Mouse (Mus musculus): ENCODE measurements around the gene Tmem150a.

The Tmem150a gene

DNA sequence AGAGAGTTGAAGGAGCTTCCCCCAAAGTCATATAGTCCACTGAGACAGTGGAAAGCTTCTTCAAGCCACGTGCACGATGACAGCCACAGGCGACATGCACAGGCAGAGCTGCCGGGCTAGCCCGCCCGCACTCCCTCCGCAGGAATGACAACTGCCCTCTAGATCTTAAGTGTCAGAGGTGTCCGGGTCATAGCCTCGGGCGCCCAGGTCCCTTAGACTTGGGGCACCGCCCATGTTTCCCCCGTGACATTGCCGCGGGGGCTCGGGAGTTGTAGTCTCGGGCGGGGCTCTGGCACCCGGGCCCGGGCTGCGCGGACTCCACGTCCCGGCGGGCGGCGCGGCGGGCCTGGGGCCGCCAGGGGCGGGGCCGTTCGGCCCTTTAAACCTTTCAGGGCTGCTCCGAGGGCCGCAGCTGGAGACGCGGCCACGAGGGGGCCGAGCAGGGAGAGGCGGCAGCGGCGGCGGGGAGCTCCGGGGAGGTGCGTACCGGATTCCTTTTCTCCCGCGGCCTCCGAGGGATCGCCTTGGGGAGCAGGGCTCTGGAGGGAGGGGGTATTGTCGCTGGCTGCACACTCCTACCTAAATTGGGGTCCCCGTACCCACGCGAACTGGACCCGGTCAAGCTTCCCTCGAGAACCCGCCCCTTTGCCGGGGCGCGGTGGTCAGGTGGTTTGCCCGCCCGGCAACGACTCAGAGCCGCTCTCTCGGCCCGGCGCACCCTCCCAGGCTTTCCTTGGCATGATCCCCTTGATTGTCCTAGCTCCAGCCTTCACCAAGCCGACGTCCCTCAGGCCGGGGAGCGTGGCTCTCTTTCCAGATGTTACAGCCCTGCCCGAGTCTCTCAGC lies at the start of gene Tmem150a:
Gene Tmem150a, plus strand, starts transcription at position 382 of the 846 bp plus-strand sequence.
- peak; percentile 77 for DNase-seq (ENCODE audit: low read depth, low spot score)

DNA sequence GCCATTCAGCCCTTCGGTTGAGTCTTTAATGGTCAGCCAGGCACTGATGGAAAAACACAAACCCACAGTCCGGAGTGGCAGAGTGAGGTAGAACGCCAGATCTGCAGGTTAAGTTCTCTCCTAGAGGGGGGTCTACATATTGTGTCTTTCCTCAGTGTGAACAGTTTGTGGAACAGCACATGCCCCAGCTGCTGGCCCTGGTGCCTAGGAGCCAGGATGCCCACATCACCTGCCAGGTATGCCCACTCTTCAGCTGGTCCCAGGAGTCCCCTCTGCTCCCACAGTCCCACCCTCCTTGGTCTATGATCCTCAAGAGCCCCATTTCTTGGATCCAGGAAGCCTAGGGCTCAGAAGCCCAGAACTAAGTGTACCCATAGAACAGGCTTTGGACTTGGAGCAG lies 43.0 kb upstream of the Tmem150a start:
- DNase-seq (ENCODE audit: low read depth, low spot score): no peak

DNA sequence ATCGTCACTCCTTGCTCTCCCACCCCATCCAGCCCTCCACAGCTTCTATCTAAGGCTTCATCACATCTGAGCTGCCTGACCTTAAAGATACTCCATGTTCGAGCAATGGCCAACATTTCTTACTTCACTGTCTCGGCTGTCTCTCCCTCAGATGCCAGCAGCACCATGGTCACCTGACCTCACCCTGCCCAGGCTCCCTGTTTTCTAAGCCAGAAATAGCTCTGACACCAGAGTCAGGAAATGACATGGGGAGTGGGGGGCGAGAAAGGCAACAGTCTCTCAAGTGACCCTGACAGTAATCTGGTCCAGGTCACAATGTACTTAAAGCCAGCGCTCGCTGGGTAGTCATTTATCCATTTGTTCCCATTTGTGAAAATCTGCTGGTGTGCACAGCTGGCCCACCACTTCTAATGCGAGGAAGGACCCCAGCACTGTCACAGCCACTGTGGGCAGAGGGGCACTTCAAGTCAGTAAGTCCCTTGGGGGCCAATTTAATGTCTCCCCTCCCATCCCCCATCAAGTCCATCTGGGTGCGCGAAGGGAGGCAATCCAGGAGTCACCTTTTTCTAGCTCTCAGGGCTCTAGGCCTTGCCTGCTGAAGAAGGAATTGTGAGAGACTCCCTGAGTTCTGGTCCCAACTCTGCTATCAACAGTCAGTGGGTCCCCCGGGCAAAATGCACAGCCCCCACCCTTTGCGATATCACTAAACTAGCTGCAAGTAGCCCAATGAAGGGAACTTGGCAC lies 42.0 kb upstream of the Tmem150a start:
- DNase-seq (ENCODE audit: low read depth, low spot score): no peak

DNA sequence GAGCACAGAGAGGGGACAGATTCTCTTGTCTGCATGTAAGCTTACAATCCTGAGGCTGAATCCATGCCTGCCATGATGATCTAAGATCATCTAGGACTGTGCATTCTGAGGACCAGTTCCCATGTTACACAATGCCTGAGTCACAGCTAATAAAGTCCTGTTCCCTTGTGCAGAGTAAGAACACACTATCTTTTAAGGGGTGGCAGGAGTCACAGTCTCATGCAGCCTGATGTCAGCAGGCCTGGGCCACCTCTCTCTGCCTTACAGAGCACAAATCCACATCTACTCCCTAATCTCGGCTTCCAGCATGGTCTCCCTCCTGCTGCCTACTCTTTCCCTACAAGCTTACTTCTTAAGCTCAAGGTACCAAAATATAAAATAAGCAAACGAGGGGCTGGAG lies 39.9 kb upstream of the Tmem150a start:
- no peak for DNase-seq (ENCODE audit: low read depth, low spot score)

DNA sequence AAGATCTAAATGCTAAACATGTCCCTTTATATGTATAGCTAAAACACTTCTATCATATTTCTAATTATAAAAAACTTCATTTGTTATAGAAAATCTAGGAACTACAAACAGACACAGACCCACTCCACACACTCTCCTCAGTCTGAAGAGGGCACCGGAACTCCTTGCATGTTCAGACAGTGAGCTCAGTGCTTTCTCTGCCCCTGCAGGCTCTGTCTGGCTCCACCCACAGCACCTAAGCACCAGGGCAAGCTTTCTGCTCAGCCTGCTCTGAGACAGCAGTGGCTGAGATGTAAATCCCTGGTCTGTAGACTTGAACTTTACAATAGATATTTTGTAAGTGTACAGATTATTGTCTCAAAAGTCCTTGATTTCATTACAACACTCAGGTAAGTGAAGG lies 39.2 kb upstream of the Tmem150a start:
- DNase-seq (ENCODE audit: low read depth, low spot score): no peak

DNA sequence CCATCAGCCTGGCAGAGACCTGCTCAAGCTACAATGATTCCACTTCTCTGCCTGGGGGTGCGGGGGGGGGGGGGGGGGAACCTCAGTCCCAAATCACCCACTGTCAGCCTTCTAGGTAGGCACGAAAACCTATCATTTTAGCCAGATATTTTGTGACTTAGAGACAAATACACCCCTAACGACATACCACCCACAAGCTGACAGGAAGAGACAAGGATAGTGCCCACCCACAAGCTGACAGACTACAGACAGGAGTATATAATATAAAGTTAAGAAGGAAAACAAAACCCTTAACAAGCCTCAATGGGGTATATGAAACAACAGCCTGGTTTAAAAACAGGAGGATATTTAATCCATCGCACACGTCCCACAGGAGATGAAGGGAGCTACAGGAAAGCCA lies 36.8 kb upstream of the Tmem150a start:
- no peak for DNase-seq (ENCODE audit: low read depth, low spot score)

DNA sequence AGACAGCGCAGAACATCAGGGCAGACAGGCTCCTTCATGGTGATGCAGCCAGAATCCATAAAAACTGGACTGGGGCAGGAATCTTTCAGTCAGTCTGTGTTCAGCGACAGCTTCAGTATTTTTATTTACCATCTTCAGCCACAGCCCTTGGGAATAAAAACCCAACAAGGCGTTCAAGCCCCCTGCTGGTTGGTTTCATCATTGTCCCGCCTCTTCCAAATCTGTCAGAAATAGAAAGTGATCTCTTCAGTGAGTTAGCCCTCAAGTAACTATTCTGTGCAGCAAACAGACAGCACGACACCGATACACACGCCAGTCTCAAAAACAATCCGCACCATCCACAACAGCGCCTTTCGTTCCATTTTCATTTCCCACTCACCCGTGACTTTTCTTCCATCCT lies 36.2 kb upstream of the Tmem150a start:
- DNase-seq (ENCODE audit: low read depth, low spot score): no peak

DNA sequence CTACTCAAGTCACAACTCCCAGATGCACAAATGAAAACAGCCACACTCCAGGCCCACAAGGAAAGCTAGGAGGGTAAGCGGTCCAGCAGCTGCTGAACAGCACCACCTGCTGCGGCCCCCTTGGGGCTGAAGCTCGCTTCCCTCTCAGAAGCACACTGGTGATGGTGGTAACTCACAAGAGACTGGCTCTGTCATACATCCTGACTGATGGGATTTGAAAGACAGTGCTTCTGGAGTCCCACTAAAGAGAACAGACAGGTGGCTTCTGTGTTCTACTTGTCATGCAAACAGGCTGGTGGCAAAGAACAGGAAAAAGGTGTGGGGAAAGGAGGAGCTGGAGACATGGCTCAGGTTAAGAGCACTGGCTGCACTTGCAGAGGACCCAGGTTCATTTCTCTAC lies 32.3 kb upstream of the Tmem150a start:
- no peak for DNase-seq (ENCODE audit: low read depth, low spot score)

DNA sequence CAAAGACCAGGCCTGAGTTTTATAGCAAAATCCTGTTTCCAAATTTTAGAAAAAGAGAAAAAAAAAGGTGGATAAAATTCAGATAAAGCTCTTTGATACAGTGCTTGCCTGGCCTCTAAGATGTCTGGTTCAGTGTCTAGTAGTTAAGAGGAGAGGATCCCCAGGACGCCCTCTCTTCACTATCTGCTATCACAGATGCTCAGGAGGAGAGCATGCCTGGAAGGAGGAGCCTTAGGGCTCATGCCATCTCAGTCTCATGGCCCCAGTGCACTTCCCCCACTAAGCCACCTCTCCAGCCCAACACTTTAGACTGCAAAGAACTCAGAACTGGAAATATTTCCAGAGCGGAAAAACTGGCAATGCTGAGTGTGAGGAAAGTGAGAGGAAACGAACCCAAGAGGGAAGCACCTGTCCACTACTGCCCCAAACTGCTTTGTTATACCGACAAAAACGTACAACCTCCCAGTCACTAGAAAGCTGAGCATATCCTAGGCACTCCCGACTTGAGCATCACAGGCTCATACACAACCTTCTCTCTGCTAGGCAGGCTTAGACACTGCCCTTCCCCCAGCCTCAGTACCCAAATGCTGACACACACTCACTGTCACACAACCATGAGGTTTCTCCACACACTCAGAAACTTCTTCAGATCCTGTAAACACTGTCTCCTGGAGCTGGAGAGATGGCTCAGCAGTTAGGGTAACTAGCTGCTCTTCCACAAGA lies 31.3 kb upstream of the Tmem150a start:
- DNase-seq (ENCODE audit: low read depth, low spot score): no peak

DNA sequence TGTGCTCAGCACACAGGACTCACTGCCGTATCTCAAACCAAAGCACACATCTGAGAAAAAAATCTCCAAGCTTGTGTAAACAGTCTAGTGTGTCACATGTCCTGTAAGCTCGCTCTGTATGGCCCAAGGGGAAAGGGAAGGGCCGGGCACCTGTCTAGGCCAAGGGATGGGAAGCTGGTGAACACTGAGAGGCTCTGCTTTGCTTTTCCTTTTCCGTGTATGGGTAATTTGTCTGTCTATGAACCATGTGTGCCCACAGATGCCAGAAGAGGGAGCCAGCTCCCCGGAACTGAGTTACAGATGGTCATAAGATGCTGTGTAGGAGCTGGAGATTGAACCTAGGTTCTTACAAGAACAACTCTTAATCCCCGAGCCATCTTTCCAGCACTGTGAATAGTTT lies 29.0 kb upstream of the Tmem150a start:
- DNase-seq (ENCODE audit: low read depth, low spot score): no peak

DNA sequence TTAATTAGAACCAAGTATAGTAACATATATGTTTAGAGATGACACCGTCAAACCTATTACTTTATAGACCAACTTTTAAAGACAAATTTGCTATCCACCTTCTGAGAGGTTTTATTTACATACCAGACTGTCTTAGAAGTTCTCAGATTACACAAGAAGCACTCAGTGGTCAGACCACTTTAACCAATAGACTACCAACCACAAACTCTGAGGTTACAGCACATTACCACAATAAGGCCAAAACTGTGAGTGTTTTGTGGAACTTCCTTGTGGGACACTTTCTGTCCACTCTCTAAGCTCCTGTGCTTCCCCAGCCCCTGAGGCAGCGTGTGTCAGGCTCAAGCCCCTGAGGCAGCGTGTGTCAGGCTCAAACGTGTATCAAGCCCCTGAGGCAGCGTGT lies 26.2 kb upstream of the Tmem150a start:
- no peak for DNase-seq (ENCODE audit: low read depth, low spot score)

DNA sequence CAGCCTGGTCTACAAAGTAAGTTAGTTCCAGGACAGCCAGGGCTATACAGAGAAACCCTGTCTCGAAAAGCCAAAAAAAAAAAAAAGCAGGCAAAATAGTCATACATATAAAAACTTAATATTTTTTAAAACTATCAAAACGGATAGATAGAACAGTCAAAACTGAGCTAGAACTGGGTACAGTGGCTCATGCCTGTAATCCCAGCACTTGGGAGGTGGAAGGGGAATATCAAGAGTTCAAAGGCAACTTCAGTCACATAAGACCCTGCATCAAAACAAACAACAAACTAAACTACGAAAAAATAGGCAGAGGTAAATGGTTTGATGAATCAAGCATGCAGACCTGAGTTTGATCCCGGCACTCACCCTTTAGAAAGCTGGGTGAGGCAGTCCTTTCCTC lies 25.1 kb upstream of the Tmem150a start:
- no peak for DNase-seq (ENCODE audit: low read depth, low spot score)

DNA sequence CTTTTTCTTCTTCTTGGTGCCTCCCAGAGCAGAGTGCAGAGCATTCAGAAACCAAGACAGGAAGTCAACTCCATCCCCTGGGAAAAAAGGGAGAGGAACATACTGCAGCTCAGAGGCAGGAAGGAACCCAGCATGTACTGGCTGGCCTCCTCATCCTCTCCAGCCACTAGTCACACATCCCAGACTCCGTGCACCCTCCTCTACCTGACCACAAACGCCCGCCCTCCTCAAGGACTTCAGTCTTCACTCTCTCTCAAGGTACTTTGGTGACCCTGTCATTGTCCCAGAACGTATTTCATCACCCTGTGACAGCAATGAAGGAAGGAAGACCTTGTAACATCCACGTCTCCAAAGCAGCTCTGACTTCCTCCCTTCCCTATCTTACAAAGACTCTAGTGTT lies 22.1 kb upstream of the Tmem150a start:
- no peak for DNase-seq (ENCODE audit: low read depth, low spot score)

DNA sequence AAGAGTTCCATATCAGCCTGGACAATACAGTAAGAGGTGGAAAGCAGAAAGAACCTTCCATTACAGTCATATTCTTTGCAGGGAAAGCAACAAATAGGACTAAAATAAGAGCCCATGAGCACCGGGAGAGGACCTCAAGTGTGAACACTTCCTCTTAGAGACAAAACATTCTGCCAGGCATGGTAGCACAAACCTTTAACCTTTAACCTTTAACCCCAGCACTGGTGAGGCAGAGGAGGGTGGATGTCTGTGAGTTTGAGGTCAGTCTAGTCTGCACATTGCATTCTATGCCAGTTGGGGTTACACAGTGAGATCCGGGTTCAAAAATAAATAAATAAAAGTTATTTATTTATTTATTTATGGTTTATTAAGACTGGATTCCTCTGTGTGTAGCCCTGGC lies 14.8 kb upstream of the Tmem150a start:
- DNase-seq (ENCODE audit: low read depth, low spot score): no peak

DNA sequence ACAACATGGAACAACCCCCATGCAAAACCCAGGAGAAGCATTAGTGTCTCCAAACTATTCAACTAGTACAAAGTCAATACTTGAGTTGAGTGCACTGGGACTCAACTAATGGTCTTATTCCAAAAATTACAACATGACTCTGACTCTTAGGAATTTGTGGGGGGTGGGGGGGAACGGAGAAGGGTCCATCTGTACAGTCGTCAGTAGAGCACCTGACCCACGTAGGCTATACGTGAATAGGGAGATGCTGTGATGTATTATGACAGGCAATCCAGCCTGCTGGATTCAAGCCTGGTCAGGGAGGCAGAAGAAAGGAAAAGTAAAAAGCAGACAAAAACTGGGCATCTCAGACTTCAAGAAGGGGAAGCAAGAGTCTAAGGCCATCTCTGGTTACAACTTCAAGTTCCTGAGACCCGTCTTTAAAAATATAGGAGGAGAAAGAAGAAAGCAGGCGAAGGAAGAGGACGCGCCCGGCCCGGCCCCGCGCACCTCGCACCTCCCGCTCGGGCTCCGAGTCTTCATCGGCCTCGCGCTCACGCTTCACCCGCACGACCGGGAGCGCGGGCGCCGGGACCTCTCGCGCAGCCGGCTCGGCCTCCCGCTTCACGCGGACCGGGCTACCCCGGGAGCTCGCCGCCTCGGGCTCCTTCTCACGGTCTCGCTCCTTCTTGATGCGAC lies 10.7 kb upstream of the Tmem150a start:
- no peak for DNase-seq (ENCODE audit: low read depth, low spot score)

DNA sequence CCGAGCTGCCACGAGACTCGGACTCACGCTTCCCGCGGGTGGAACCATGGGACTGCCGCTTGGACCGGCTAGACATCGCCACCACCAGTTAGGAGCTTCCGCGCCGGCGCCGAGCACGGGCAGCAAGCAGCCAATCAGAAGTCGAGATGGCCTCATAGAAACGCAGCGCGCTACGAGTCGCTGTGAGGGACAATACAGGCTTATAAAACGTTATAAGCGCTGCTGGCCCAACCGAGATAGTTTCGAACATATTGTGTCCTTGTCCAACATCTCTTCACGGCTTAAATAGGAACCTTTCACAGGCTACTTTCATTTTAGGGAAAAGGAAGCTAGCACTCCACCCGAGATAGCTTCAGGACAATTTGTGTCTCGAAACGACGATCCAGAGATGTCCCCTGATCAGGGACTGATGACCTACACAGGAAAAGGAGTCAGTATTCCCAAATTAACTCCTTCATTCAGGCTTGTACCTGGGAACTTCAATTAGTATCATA lies 10.1 kb upstream of the Tmem150a start, which contains the start of gene Usp39:
Gene Usp39, minus strand, starts transcription at position 111 of the 494 bp plus-strand sequence.
- DNase-seq (ENCODE audit: low read depth, low spot score): peak; percentile 91

DNA sequence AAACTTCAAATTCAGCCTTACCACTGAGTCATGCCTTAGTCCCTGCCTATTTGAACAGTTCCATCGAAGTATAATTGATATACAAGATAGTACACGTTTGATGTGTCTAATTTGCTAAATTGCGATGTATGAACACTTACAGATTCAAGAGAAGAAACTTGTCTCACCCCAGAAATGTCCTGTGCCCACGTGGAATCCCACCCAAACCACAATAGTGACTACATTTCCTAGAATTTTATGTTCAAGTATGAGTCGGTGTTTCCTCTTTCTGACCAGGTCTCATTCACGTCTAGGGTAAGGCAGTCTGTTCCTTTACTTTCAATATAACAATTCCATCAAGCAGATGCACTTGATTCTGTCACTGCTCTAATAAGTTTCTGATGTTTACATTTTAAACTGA lies 9.6 kb upstream of the Tmem150a start:
- no peak for DNase-seq (ENCODE audit: low read depth, low spot score)

DNA sequence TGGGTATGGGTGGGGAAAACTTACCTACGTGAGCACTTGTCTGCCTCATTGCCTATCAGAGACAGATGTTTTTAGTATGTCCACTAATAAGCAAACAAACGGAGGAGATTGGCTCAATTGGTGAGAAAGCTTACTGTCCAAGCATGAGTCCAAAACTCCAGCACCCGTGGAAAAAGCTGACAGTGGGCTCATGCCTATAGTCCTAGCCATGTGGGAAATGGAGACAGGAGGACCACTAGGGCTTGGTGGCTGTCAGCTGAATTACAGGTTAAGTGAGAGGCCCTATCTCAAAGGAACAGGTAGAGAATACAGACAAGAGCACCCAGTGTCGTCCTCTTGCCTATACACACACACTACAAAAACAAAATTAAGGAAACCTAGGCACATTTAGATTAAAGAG lies 9.0 kb upstream of the Tmem150a start:
- DNase-seq (ENCODE audit: low read depth, low spot score): no peak

DNA sequence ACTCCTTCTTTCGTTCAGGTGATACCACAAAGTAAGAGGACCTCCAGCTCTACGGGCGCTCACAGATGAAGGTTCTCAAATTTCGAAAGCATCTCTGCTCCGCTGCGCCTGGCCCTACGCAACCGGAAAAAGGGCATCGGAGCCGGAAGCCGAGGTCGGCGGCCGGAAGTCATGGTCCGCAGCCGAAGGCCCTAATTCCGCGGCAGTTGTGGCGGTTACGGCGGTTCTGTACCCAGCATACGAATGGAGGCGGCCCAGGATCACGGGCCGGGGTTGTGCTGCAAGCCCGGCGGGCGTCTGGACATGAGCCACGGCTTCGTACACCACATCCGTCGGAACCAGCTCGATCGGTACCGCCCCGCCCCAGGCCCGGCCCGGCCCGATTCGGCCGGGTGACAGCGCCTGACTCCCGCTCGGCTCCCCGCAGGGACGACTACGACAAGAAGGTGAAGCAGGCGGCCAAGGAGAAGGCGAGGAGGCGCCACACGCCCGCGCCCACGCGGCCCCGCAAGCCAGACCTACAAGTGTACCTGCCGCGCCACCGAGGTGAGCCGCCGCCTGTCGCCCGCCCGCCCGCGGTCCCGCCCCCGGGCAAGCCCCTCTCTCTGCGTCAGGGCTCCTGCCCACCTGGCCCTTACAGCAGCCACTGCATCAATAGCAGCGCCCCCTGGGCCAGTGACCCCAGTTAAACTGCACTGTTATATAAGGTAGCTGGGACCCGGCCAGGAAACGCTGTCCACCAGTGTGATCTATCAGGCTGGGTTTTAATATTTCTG lies 7.9 kb upstream of the Tmem150a start, which contains the start of gene 0610030E20Rik:
Gene 0610030E20Rik, plus strand, starts transcription at position 152 of the 776 bp plus-strand sequence.
- no peak for DNase-seq (ENCODE audit: low read depth, low spot score)

DNA sequence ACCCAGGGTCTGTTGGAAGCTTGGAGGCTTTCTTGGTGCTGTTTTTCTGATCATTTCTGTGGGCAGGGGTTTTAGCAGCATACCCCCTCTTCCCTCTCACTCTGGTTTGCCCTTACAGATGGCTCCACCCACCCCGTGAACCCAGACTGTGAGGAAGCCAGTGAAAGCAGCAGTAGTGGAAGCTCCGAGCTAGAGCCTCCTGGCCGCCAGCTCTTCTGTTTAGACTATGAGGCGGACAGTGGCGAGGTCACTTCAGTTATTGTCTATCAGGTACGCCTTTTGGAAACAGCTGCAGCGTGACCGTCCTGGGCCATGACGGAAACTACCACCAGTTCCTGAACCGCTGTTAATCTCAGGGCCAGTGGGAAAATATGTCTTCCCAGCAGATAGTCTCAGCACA lies 6.8 kb upstream of the Tmem150a start:
- no peak for DNase-seq (ENCODE audit: low read depth, low spot score)

DNA sequence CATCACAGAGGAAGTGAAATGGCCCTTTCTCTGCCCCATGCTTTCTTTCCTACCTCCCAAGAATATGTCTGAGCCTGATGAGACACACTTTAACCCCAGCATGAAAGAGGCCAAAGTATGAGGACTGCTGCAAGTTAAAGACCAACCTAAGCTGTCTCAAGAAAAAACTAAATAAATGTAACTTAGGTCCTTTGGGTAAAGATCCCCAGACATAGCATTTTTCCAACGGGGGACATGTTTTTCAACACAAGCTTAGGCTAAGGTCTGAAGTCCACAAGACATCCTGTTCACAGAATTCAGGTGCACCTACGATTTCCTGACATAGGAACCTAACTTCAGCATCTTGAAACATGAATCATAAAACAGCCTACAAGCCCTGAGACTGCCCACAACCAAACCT lies 5.0 kb upstream of the Tmem150a start:
- no peak for DNase-seq (ENCODE audit: low read depth, low spot score)

Measured in retina, postnatal 7 days (tissue).